Mouse (Mus musculus) kidney, embryonic 15.5 days (tissue): ENCODE measurements around the gene Cntn5. TPM values are rescaled to one million over a fixed set of nuclear protein-coding genes. Genes with fewer than 3 reads are reported as not detected.

ENCODE experiments used
- ATAC-seq: fragments of 200-750 bp; cut with Nextera tagmentation; replicated peaks from 2 replicates; pipeline ENCODE4 v1.8.0; 2017; ENCODE audit warnings: moderate TSS enrichment; ENCODE audit not compliant: low FRiP score
- H3K27ac ChIP-seq: fragments of 300-500 bp; sonication (generic); 2 replicates; pipeline ENCODE4 v1.5.1; 2015; ENCODE audit warnings: mild to moderate bottlenecking, inconsistent platforms
- H3K27me3 ChIP-seq: fragments of 300-500 bp; sonication (generic); 2 replicates; pipeline ENCODE4 v1.6.1; 2015; ENCODE audit warnings: inconsistent platforms
- H3K36me3 ChIP-seq: fragments of 300-500 bp; sonication (generic); 2 replicates; pipeline ENCODE4 v1.6.1; 2015; ENCODE audit warnings: inconsistent platforms
- H3K4me1 ChIP-seq: fragments of 300-500 bp; sonication (generic); 2 replicates; pipeline ENCODE4 v1.6.1; 2015; ENCODE audit warnings: inconsistent platforms
- H3K4me2 ChIP-seq: fragments of 300-500 bp; sonication (generic); 2 replicates; pipeline ENCODE4 v1.6.1; 2015; ENCODE audit warnings: moderate library complexity, mild to moderate bottlenecking, inconsistent platforms
- H3K4me3 ChIP-seq: fragments of 300-500 bp; sonication (generic); replicated peaks from 2 replicates; pipeline ENCODE4 v1.5.1; 2015; ENCODE audit warnings: mild to moderate bottlenecking, inconsistent platforms
- H3K9ac ChIP-seq: fragments of 300-500 bp; sonication (generic); 2 replicates; pipeline ENCODE4 v1.6.1; 2015; ENCODE audit warnings: mild to moderate bottlenecking, inconsistent platforms
- H3K9me3 ChIP-seq: fragments of 300-500 bp; sonication (generic); replicated peaks from 2 replicates; pipeline ENCODE4 v1.6.1; 2016; ENCODE audit warnings: inconsistent platforms
- WGBS: fragments of 180-500 bp; shearing (Covaris S2); methylation state at CpG from one replicate; pipeline ENCODE4 v1.1.7; 2015; ENCODE audit warnings: mixed read lengths; 5-methylcytosine and 5-hydroxymethylcytosine counted together
- polyA plus RNA-seq: library from polyadenylated mRNA; unstranded; fragments of >200 nt; fragmentation: Nextera tagmentation; extraction: Ambion mirVana; gene quantifications from 2 replicates; pipeline ENCODE4 v1.2.1, GENCODE M21; 2015

The Cntn5 gene
- polyA plus RNA-seq, 1 experiment from 2014 or later = 0.09 TPM

- ATAC-seq = peak; percentile 85
- H3K4me3 ChIP-seq = no peak overlapping the region
- H3K4me2 ChIP-seq = no peak overlapping the region
- no peaks in the 10 kb centered on the region for H3K27me3 ChIP-seq
- WGBS = 20% methylated on average over 5 of the region's 5 CpGs
- peaks cover 8% of the 10 kb centered on the region for H3K4me1 ChIP-seq
- no peaks in the 10 kb centered on the region for H3K36me3 ChIP-seq
- no peak overlapping the region for H3K9ac ChIP-seq
- H3K27ac ChIP-seq = no peak overlapping the region
- H3K9me3 ChIP-seq = no peaks in the 10 kb centered on the region
These were observed 802.6 kb downstream of the Cntn5 start for GRCm38 (mm10) chr9:10101812-10102440.

GRCm38 (mm10) chr9:10076282-10076681 lies 828.3 kb downstream of the Cntn5 start:
- Histone ChIP-seq H3K4me2 (no peak overlapping the region), H3K4me3 (no peak overlapping the region), H3K27me3 (no peaks in the 10 kb centered on the region), H3K36me3 (no peaks in the 10 kb centered on the region), H3K9me3 (no peaks in the 10 kb centered on the region), H3K4me1 (no peaks in the 10 kb centered on the region), H3K27ac (no peak overlapping the region), H3K9ac (no peak overlapping the region)
- no peak for ATAC-seq

- Histone ChIP-seq H3K36me3 (no peaks in the 10 kb centered on the region), H3K4me2 (no peak overlapping the region), H3K27me3 (no peaks in the 10 kb centered on the region), H3K4me1 (no peaks in the 10 kb centered on the region), H3K9ac (no peak overlapping the region), H3K27ac (no peak overlapping the region), H3K4me3 (no peak overlapping the region), H3K9me3 (no peaks in the 10 kb centered on the region)
- 58% methylated on average over 4 of the region's 4 CpGs for WGBS
- ATAC-seq = no peak
These were observed 831.2 kb downstream of the Cntn5 start for GRCm38 (mm10) chr9:10073401-10073800.

GRCm38 (mm10) chr9:10072860-10073259 lies 831.7 kb downstream of the Cntn5 start:
- Histone ChIP-seq H3K27ac (no peak overlapping the region), H3K4me2 (no peak overlapping the region), H3K36me3 (no peaks in the 10 kb centered on the region), H3K9ac (no peak overlapping the region), H3K9me3 (no peaks in the 10 kb centered on the region), H3K4me3 (no peak overlapping the region), H3K4me1 (no peaks in the 10 kb centered on the region), H3K27me3 (no peaks in the 10 kb centered on the region)
- ATAC-seq = no peak
- WGBS = 72% methylated on average over 5 of the region's 5 CpGs

- no peaks in the 10 kb centered on the region for H3K4me1 ChIP-seq
- ATAC-seq = no peak
- H3K9ac ChIP-seq = no peak overlapping the region
- no peaks in the 10 kb centered on the region for H3K9me3 ChIP-seq
- no peak overlapping the region for H3K27ac ChIP-seq
- no peak overlapping the region for H3K4me2 ChIP-seq
- H3K27me3 ChIP-seq = no peaks in the 10 kb centered on the region
- 76% methylated on average over 2 of the region's 2 CpGs for WGBS
- no peaks in the 10 kb centered on the region for H3K36me3 ChIP-seq
- no peak overlapping the region for H3K4me3 ChIP-seq
These were observed 833.3 kb downstream of the Cntn5 start for GRCm38 (mm10) chr9:10071271-10071670.

GRCm38 (mm10) chr9:10044969-10045789 lies 859.4 kb downstream of the Cntn5 start:
- Histone ChIP-seq H3K4me1 (no peaks in the 10 kb centered on the region), H3K9ac (no peak overlapping the region), H3K27ac (no peak overlapping the region), H3K9me3 (no peaks in the 10 kb centered on the region), H3K4me3 (no peak overlapping the region), H3K36me3 (no peaks in the 10 kb centered on the region), H3K4me2 (no peak overlapping the region), H3K27me3 (no peaks in the 10 kb centered on the region)
- no peak for ATAC-seq
- 84% methylated on average over 4 of the region's 4 CpGs for WGBS

- ATAC-seq = no peak
- no peak overlapping the region for H3K27ac ChIP-seq
- no peak overlapping the region for H3K9ac ChIP-seq
- H3K4me1 ChIP-seq = no peaks in the 10 kb centered on the region
- H3K4me2 ChIP-seq = no peak overlapping the region
- no peaks in the 10 kb centered on the region for H3K9me3 ChIP-seq
- H3K4me3 ChIP-seq = no peak overlapping the region
- 86% methylated on average over 3 of the region's 3 CpGs for WGBS
- H3K36me3 ChIP-seq = no peaks in the 10 kb centered on the region
- H3K27me3 ChIP-seq = no peaks in the 10 kb centered on the region
These were observed 861.6 kb downstream of the Cntn5 start for GRCm38 (mm10) chr9:10043001-10043400.

GRCm38 (mm10) chr9:10015129-10015528 lies 889.4 kb downstream of the Cntn5 start:
- no peaks in the 10 kb centered on the region for H3K36me3 ChIP-seq
- no peak for ATAC-seq
- no peak overlapping the region for H3K27ac ChIP-seq
- H3K27me3 ChIP-seq = no peaks in the 10 kb centered on the region
- no peaks in the 10 kb centered on the region for H3K4me1 ChIP-seq
- no peaks in the 10 kb centered on the region for H3K9me3 ChIP-seq
- 74% methylated on average over 3 of the region's 3 CpGs for WGBS
- no peak overlapping the region for H3K4me2 ChIP-seq
- no peak overlapping the region for H3K9ac ChIP-seq
- H3K4me3 ChIP-seq = no peak overlapping the region

- Histone ChIP-seq H3K4me3 (no peak overlapping the region), H3K4me1 (no peaks in the 10 kb centered on the region), H3K27ac (no peak overlapping the region), H3K4me2 (no peak overlapping the region), H3K9ac (no peak overlapping the region), H3K9me3 (no peaks in the 10 kb centered on the region), H3K27me3 (no peaks in the 10 kb centered on the region), H3K36me3 (no peaks in the 10 kb centered on the region)
- WGBS = 71% methylated on average over 8 of the region's 8 CpGs
- ATAC-seq = no peak
These were observed 920.5 kb downstream of the Cntn5 start for GRCm38 (mm10) chr9:9984028-9984427.

- Histone ChIP-seq H3K4me1 (no peaks in the 10 kb centered on the region), H3K27ac (no peak overlapping the region), H3K4me2 (no peak overlapping the region), H3K4me3 (no peak overlapping the region), H3K27me3 (no peaks in the 10 kb centered on the region), H3K9ac (no peak overlapping the region), H3K9me3 (no peaks in the 10 kb centered on the region), H3K36me3 (no peaks in the 10 kb centered on the region)
- WGBS = 43% methylated on average over 2 of the region's 2 CpGs
- peak; percentile 69 for ATAC-seq
These were observed 921.4 kb downstream of the Cntn5 start for GRCm38 (mm10) chr9:9983220-9983619.

GRCm38 (mm10) chr9:9965370-9965769 lies 939.2 kb downstream of the Cntn5 start:
- Histone ChIP-seq H3K27ac (no peak overlapping the region), H3K36me3 (no peaks in the 10 kb centered on the region), H3K9me3 (no peaks in the 10 kb centered on the region), H3K4me2 (no peak overlapping the region), H3K4me1 (no peaks in the 10 kb centered on the region), H3K4me3 (no peak overlapping the region), H3K27me3 (no peaks in the 10 kb centered on the region), H3K9ac (no peak overlapping the region)
- ATAC-seq = no peak
- WGBS = 84% methylated on average over 4 of the region's 4 CpGs

GRCm38 (mm10) chr9:9960610-9961172 lies 943.9 kb downstream of the Cntn5 start:
- no peak for ATAC-seq
- Histone ChIP-seq H3K27ac (no peak overlapping the region), H3K4me3 (no peak overlapping the region), H3K27me3 (no peaks in the 10 kb centered on the region), H3K9ac (no peak overlapping the region), H3K36me3 (no peaks in the 10 kb centered on the region), H3K4me1 (no peaks in the 10 kb centered on the region), H3K4me2 (no peak overlapping the region), H3K9me3 (no peaks in the 10 kb centered on the region)
